Mouse (Mus musculus) adrenal gland (tissue): ENCODE measurements around the gene Itpk1.

Experiments used
- intact Hi-C: fragments of 180-260 bp; cut with DNase I; formaldehyde crosslinking; loops from one replicate; pipeline ENCODE4 v1.15.1; 2025

Itpk1 gene

GRCm38 (mm10) chr12:102665465-102666202 is 39.1 kb downstream of the Itpk1 start:
- intact Hi-C loops: no loop called here

- intact Hi-C loops: no loop called here
Measured at GRCm38 (mm10) chr12:102664052-102664448, 40.7 kb downstream of the Itpk1 start.

- intact Hi-C loops: no loop called here
Measured at GRCm38 (mm10) chr12:102663349-102664051, 41.2 kb downstream of the Itpk1 start.

- intact Hi-C loops: no loop called here
Measured at GRCm38 (mm10) chr12:102661772-102662171, 43.0 kb downstream of the Itpk1 start.

- intact Hi-C loops: no loop called here
Measured at GRCm38 (mm10) chr12:102660906-102661651, 43.7 kb downstream of the Itpk1 start.

GRCm38 (mm10) chr12:102653003-102653402 is 51.7 kb downstream of the Itpk1 start:
- intact Hi-C loops: no loop called here

GRCm38 (mm10) chr12:102652420-102652819 is 52.3 kb downstream of the Itpk1 start:
- intact Hi-C loops: no loop called here

- intact Hi-C loops: no loop called here
Measured at GRCm38 (mm10) chr12:102651871-102652270, 52.9 kb downstream of the Itpk1 start.

- intact Hi-C loops: no loop called here
Measured at GRCm38 (mm10) chr12:102651401-102651800, 53.3 kb downstream of the Itpk1 start.

GRCm38 (mm10) chr12:102650649-102651048 is 54.1 kb downstream of the Itpk1 start:
- intact Hi-C loops: no loop called here

- intact Hi-C loops: no loop called here
Measured at GRCm38 (mm10) chr12:102647839-102648564, 56.7 kb downstream of the Itpk1 start.

- intact Hi-C loops: no loop called here
Measured at GRCm38 (mm10) chr12:102646586-102647260, 58.0 kb downstream of the Itpk1 start.

- intact Hi-C loops: no loop called here
Measured at GRCm38 (mm10) chr12:102645911-102646585, 58.7 kb downstream of the Itpk1 start.

GRCm38 (mm10) chr12:102643316-102643715 is 61.4 kb downstream of the Itpk1 start:
- intact Hi-C loops: no loop called here

- intact Hi-C loops: no loop called here
Measured at GRCm38 (mm10) chr12:102640436-102641163, 64.1 kb downstream of the Itpk1 start.

- intact Hi-C loops: no loop called here
Measured at GRCm38 (mm10) chr12:102638878-102639277, 65.9 kb downstream of the Itpk1 start.

GRCm38 (mm10) chr12:102637235-102637634 is 67.5 kb downstream of the Itpk1 start:
- intact Hi-C loops: no loop called here

- intact Hi-C loops: no loop called here
Measured at GRCm38 (mm10) chr12:102634436-102635050, 70.2 kb downstream of the Itpk1 start.

- intact Hi-C loops: no loop called here
Measured at GRCm38 (mm10) chr12:102633083-102633501, 71.6 kb downstream of the Itpk1 start.
